Mouse (Mus musculus) forebrain, embryonic 15.5 days (tissue): Measurements from ENCODE around the gene Osbpl8. TPM values are rescaled to one million over a fixed set of nuclear protein-coding genes. Genes with fewer than 3 reads are reported as not detected.

Experiments
- ATAC-seq: fragments of 200-750 bp; cut with Nextera tagmentation; replicated peaks from 2 replicates; pipeline ENCODE4 v1.8.0; 2017; ENCODE audit warnings: mild to moderate bottlenecking, moderate TSS enrichment, moderate library complexity
- H3K27ac ChIP-seq: fragments of 300-500 bp; sonication (generic); replicated peaks from 2 replicates; pipeline ENCODE4 v1.5.1; 2015; ENCODE audit warnings: mild to moderate bottlenecking, inconsistent platforms
- H3K27me3 ChIP-seq: fragments of 300-500 bp; sonication (generic); 2 replicates; pipeline ENCODE4 v1.6.1; 2015; ENCODE audit warnings: inconsistent platforms
- H3K36me3 ChIP-seq: fragments of 300-500 bp; sonication (generic); 2 replicates; pipeline ENCODE4 v1.6.1; 2015; ENCODE audit warnings: mild to moderate bottlenecking, inconsistent platforms
- H3K4me1 ChIP-seq: fragments of 300-500 bp; sonication (generic); 2 replicates; pipeline ENCODE4 v1.6.1; 2015; ENCODE audit warnings: inconsistent platforms
- H3K4me2 ChIP-seq: fragments of 300-500 bp; sonication (generic); replicated peaks from 2 replicates; pipeline ENCODE4 v1.6.1; 2015; ENCODE audit warnings: mild to moderate bottlenecking, inconsistent platforms
- H3K4me3 ChIP-seq: fragments of 300-500 bp; sonication (generic); 2 replicates; pipeline ENCODE4 v1.5.1; 2015; ENCODE audit warnings: mild to moderate bottlenecking, inconsistent platforms
- H3K9ac ChIP-seq: fragments of 300-500 bp; sonication (generic); replicated peaks from 2 replicates; pipeline ENCODE4 v1.6.1; 2015; ENCODE audit warnings: mild to moderate bottlenecking, inconsistent platforms
- H3K9me3 ChIP-seq: fragments of 300-500 bp; sonication (generic); 2 replicates; pipeline ENCODE4 v1.6.1; 2016; ENCODE audit warnings: inconsistent platforms
- WGBS: fragments of 180-500 bp; shearing (Covaris S2); methylation state at CpG from one replicate; pipeline ENCODE4 v1.1.7; 2015; ENCODE audit warnings: mixed read lengths; 5-methylcytosine and 5-hydroxymethylcytosine counted together
- polyA plus RNA-seq: library from polyadenylated mRNA; unstranded; fragments of >200 nt; fragmentation: Nextera tagmentation; extraction: Ambion mirVana; gene quantifications from 2 replicates; pipeline ENCODE4 v1.2.1, GENCODE M21; 2015

Gene Osbpl8
- polyA plus RNA-seq, 1 experiment from 2014 or later: 23.8 TPM

DNA sequence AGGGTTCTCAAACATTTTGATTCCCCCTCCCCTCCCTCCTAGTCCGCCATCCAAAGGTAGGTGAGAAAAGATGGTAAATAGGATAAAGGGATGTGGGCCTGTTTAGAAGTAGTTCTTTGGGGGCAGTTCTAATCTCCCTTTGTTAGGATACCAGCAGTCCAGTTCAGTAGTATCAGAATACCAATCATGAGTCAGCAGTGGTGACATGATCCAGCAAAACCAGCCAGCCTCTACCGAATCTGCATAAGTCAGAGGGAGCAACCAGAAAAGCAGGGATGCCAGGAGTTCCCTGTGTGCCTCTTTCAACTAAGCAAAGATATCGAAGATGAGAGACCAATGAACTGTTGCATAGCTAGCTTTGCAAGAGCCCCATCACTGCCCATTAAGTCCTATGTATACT, 91.6 kb downstream of the Osbpl8 start:
- Histone ChIP-seq H3K4me3 (no peak overlapping the region), H3K27me3 (no peaks in the 10 kb centered on the region), H3K4me1 (0 out of 2 replicates have a peak, but pooled peaks cover 4% of the 10 kb centered on the region), H3K9me3 (no peaks in the 10 kb centered on the region), H3K9ac (no peak overlapping the region), H3K27ac (no peak overlapping the region), H3K4me2 (no peak overlapping the region), H3K36me3 (no peaks in the 10 kb centered on the region; the same call in 1 of the 2 replicates)
- 94% methylated on average over 3 of the region's 3 CpGs for WGBS
- ATAC-seq: no peak

DNA sequence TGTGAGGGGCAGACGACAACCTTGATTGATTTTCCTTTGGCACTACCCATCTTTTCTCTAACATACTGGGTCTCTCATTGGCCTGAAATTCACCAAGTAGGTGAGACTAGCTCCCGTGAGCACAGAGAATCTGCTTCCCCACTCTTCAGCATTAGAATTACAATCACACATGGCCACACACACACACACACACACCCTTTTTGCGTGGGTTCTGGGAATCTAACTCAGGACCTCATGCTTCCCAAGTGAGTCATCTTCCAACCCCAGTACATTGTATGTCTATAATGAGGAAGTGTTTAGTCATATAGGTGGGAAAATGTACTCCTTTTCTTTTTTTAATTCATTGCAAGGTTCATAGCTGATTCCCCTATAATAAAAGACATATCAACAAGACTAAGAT, 92.8 kb downstream of the Osbpl8 start:
- no peaks in the 10 kb centered on the region for H3K27me3 ChIP-seq
- WGBS: 91% methylated on average over 3 of the region's 3 CpGs
- H3K9ac ChIP-seq: no peak overlapping the region
- ATAC-seq: no peak
- no peaks in the 10 kb centered on the region for H3K4me1 ChIP-seq
- H3K4me3 ChIP-seq: no peak overlapping the region
- H3K27ac ChIP-seq: no peak overlapping the region
- no peaks in the 10 kb centered on the region; the same call in 1 of the 2 replicates for H3K36me3 ChIP-seq
- H3K9me3 ChIP-seq: no peaks in the 10 kb centered on the region
- no peak overlapping the region for H3K4me2 ChIP-seq

DNA sequence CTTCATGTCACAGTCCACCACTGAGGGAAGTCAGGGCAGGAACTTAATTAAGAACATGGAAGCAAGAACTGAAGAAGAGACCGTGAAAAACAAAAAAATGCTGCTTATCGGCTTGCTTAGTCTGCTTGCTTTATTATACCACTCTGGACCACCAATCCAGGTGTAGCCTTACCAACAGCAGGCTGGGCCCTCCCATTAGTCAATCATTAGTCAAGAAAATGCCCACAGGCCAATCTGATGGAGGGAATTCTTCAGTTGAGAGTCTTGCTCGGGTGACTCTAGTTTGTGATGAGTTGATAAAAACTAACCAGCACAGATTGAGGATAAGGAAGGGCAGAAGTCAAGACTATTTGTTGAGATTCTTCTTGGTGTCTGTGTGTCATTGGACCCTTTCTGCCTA, 93.7 kb downstream of the Osbpl8 start:
- Histone ChIP-seq H3K4me2 (no peak overlapping the region), H3K9me3 (no peaks in the 10 kb centered on the region), H3K4me3 (no peak overlapping the region), H3K27ac (no peak overlapping the region), H3K4me1 (no peaks in the 10 kb centered on the region), H3K9ac (no peak overlapping the region), H3K36me3 (no peaks in the 10 kb centered on the region; the same call in 1 of the 2 replicates), H3K27me3 (no peaks in the 10 kb centered on the region)
- ATAC-seq: no peak
- 91% methylated on average over 3 of the region's 3 CpGs for WGBS

DNA sequence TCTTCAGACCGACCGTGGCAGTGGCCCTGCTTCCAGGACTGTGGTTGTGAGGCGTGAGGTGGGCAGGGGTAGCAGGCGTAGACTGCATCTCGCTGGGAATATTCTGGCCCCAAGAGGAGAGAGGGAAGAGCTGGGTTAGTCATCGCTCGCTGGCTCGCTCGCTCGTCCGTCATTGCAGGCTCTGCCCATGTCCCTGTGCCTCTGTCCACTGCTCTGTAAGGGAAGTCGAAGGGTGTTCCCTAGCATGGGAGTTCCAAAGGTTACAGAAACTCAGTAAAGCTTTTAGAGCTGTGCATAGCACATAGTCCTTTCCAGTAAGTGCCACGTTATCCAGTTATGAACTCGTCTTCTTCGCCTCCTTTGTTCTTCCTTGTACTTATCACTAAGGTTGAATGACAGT, 107.1 kb downstream of the Osbpl8 start:
- H3K36me3 ChIP-seq: peaks cover 45% of the 10 kb centered on the region
- 88% methylated on average over 15 of the region's 15 CpGs for WGBS
- no peak overlapping the region for H3K4me3 ChIP-seq
- H3K27me3 ChIP-seq: no peaks in the 10 kb centered on the region
- no peak overlapping the region for H3K4me2 ChIP-seq
- no peaks in the 10 kb centered on the region for H3K4me1 ChIP-seq
- H3K9me3 ChIP-seq: no peaks in the 10 kb centered on the region
- no peak overlapping the region for H3K9ac ChIP-seq
- ATAC-seq: no peak
- no peak overlapping the region for H3K27ac ChIP-seq

DNA sequence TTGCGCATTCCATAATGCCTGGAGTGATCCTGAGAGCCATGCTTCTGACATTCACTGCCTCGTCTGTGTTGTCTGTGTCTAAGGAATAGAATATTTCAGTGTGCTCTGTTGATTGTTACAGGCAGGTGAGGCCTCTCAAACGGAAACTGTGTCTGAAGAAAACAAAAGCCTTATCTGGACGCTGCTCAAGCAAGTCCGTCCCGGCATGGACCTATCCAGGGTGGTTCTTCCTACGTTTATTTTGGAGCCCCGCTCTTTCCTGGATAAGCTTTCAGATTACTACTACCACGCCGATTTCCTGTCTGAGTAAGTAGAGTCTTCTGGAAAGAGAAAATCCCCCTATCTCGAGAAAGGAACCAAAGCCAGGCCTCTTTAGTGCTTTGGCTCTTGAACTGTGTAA, 108.4 kb downstream of the Osbpl8 start:
- Histone ChIP-seq H3K4me3 (no peak overlapping the region), H3K36me3 (peaks cover 49% of the 10 kb centered on the region), H3K27me3 (no peaks in the 10 kb centered on the region), H3K4me2 (no peak overlapping the region), H3K9me3 (no peaks in the 10 kb centered on the region), H3K4me1 (no peaks in the 10 kb centered on the region), H3K27ac (no peak overlapping the region), H3K9ac (no peak overlapping the region)
- 82% methylated on average over 11 of the region's 11 CpGs for WGBS
- ATAC-seq: no peak

DNA sequence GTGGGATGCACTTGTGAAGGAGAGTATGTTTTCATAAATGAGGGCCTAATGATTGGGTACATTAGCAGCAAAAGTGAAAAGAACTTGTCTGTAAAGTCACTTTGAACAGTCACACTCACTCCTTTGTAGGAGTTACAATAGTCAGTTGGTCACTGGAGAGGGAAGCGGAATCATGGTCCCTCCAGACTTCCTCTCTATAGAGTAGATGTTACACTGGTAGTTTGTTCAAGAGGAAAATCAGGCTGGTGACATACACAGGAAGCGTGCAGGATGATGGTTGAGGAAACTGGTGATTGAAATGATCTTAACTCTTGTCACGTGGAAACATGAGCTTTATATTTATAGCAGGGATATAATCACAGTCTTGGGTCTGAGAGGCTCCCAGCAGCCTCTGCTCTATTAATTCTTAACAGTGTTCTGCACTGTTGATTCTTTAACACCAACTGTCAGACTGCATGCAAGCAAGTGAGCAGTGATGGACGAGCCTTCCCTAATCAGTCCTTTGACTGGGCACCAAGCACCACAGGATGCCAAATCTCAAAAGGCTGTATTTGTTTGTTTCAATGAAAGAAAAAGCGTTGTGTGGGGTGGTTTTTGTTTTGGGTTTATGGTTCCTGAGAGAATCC, 109.0 kb downstream of the Osbpl8 start:
- Histone ChIP-seq H3K9me3 (no peaks in the 10 kb centered on the region), H3K4me1 (no peaks in the 10 kb centered on the region), H3K4me2 (no peak overlapping the region), H3K27me3 (no peaks in the 10 kb centered on the region), H3K4me3 (no peak overlapping the region), H3K27ac (no peak overlapping the region), H3K36me3 (peaks cover 51% of the 10 kb centered on the region), H3K9ac (no peak overlapping the region)
- ATAC-seq: no peak
- 27% methylated on average over 5 of the region's 5 CpGs for WGBS

DNA sequence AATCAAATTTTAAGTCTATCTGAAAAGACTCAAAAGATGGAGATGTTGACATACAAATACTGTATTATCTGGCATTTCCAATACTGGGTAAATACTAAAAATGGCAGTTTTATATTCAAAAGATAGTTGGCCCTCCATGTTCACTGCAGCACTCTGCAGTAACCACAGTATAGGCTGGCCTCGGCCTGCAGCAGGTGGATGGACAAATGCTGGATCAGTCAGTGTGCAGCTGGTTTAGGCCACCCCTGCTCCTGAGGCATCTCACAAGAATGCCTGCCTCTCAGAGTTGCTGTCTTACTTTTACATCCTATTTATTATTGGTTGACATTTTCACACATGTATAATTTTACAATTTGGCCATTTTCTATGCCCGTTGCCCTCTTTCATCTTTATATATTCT, 111.3 kb downstream of the Osbpl8 start:
- Histone ChIP-seq H3K4me1 (no peaks in the 10 kb centered on the region), H3K27ac (no peak overlapping the region), H3K9ac (no peak overlapping the region), H3K27me3 (no peaks in the 10 kb centered on the region), H3K9me3 (no peaks in the 10 kb centered on the region), H3K36me3 (peaks cover 52% of the 10 kb centered on the region), H3K4me2 (no peak overlapping the region), H3K4me3 (no peak overlapping the region)
- WGBS: 91% methylated on average over 2 of the region's 2 CpGs
- ATAC-seq: no peak

DNA sequence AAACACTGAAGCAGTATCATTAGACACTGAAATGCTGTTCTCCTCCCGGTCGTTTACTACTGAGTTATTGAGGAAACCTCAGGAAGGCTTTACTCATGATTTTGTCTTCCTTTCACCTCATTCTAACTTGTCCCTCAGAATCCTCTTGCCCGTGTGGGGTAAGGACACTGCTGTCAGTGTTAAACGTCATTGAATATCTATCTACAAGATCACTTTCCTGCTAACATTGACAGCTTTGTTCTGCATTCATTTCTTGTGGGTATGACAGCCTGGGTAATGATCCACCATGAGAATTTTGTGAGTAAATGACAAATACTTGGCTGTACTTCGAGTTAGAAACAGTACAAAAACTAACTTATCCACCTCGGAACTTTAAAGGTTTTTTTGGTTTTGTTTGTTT, 133.1 kb downstream of the Osbpl8 start:
- Histone ChIP-seq H3K9me3 (no peaks in the 10 kb centered on the region), H3K27ac (peak overlapping the region; percentile 70), H3K4me1 (peaks cover 17% of the 10 kb centered on the region), H3K9ac (peak overlapping the region; percentile 75; the same call in 1 of the 2 replicates), H3K27me3 (no peaks in the 10 kb centered on the region), H3K4me2 (peak overlapping the region; percentile 54), H3K4me3 (peak overlapping the region; percentile 71), H3K36me3 (peaks cover 3% of the 10 kb centered on the region)
- WGBS: 48% methylated on average over 6 of the region's 6 CpGs
- ATAC-seq: no peak

DNA sequence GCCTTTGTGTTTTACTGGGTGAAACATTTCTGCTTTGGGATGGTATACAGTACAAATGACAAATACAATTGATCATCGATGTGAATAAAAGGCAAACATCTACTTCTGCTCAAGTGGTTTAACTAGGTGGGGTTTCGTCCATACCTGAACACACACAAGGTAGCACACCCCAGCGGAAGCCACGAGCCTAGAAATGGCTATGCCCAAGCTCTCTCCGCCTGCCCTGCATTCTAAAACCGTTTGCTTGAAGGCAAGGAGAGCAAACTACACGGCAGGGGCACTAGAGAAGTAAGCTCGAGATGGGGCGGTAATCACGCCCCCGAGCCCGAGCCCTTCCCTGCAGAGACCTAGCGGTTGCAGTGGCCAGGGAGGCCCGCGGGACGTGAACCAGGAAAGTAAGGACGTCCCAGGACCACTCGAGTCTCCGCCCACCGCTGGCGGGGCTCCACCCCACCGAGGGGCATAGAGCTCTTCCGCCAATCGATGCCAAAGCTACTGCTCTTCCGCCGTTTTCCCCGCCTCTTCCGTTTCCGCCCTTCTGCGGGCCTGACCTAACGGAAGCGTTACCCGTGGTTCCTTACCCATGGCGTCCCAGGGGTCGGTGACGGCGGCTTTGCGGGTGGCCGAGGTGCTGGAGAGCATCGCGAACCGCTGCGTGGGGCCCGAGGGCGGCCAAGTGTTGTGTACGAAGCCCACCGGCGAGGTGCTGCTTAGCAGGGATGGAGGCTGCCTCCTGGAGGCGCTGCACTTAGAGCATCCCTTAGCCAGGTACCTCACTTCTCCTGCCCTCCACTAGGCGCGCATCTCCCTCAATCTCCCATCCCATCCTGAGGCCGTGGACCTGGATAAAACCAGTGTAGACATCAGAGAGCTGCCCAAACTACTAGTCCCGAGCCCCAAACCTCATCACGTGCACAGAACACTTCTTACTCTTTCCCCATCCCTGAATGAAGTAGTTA, 133.9 kb downstream of the Osbpl8 start, which contains the start of gene Bbs10:
Gene Bbs10 (plus strand): TSS at position 540 of the 959 bp plus-strand sequence.
- 1% methylated on average over 54 of the region's 54 CpGs for WGBS
- Histone ChIP-seq H3K4me2 (peak within 1 kb of the TSS; percentile 54), H3K4me3 (peak within 1 kb of the TSS; percentile 71), H3K27me3 (no peaks in the 10 kb centered on the region), H3K36me3 (peaks cover under 1% of the 10 kb centered on the region; the same call in 1 of the 2 replicates), H3K9me3 (no peaks in the 10 kb centered on the region), H3K9ac (peak within 1 kb of the TSS; percentile 75), H3K27ac (peak within 1 kb of the TSS; percentile 90), H3K4me1 (peaks cover 17% of the 10 kb centered on the region)
- ATAC-seq: peak; percentile 99

DNA sequence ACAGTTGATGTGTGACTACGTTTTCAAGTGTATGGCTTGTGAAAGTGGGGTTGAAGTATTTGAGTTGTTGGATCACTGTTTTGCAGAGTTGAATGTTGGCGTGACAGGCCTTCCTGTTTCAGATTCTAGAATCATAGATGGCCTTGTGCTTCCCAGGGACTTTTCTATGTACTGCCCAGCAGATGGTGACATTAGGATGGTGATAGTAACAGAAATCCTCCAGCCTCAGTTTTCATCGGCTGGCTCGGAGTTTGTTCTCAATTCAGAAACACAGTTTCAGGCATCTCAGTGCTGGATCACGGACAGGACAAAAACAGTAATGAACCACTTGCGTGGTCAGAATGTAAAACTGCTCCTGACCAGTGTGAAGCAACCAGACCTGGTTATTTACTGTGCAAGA, 135.0 kb downstream of the Osbpl8 start:
- no peaks in the 10 kb centered on the region for H3K36me3 ChIP-seq
- WGBS: 83% methylated on average over 6 of the region's 6 CpGs
- peak overlapping the region; percentile 71; the same call in 1 of the 2 replicates for H3K4me3 ChIP-seq
- no peaks in the 10 kb centered on the region for H3K9me3 ChIP-seq
- H3K27ac ChIP-seq: no peak overlapping the region
- H3K4me1 ChIP-seq: peaks cover 17% of the 10 kb centered on the region
- H3K27me3 ChIP-seq: no peaks in the 10 kb centered on the region
- ATAC-seq: no peak
- no peak overlapping the region for H3K9ac ChIP-seq
- H3K4me2 ChIP-seq: no peak overlapping the region

DNA sequence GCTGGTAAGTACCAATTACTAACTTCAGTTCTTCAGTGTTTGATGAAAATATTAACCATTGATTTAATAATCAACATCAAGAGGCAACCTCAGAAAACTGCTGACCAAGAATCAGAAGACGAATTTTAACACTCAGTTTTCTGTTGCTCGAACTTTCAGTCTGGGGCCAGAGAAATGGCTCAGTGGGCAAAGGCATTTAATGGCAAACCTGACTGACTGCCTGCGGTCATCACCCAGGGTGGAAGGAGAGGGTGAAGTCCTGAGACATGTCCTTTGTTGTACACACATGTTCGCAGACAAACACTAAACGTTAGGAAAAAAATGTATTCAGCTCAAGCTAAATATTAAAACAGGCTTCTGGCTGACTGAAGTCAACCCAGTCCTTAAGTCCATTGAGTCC, 136.5 kb downstream of the Osbpl8 start:
- no peak for ATAC-seq
- Histone ChIP-seq H3K4me2 (no peak overlapping the region), H3K27ac (no peak overlapping the region), H3K4me3 (no peak overlapping the region), H3K36me3 (no peaks in the 10 kb centered on the region), H3K4me1 (peaks cover 17% of the 10 kb centered on the region), H3K9ac (no peak overlapping the region), H3K27me3 (no peaks in the 10 kb centered on the region), H3K9me3 (no peaks in the 10 kb centered on the region)
- WGBS: 95% methylated on average over 5 of the region's 5 CpGs

DNA sequence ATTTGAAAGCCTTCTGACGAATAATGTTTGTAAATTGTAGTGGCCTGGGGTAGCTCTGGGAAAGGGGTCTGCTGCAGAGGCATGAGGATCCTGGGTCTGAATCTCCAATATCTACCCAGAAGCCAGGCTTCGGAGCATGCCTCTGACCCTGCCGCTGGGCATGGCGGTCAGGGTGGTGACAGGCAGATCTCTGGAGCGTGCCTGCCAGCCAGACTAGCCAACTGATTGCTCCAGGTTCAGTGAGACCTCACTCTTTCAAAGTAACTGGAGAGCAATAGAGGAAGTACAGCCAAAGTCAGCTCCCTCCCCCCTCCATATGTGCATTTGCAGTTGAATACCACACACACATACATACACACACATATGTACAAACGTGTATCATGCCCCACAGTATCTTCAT, 137.9 kb downstream of the Osbpl8 start:
- Histone ChIP-seq H3K27ac (no peak overlapping the region), H3K4me3 (no peak overlapping the region), H3K27me3 (no peaks in the 10 kb centered on the region), H3K9ac (no peak overlapping the region), H3K4me1 (peaks cover 16% of the 10 kb centered on the region), H3K36me3 (no peaks in the 10 kb centered on the region), H3K9me3 (no peaks in the 10 kb centered on the region), H3K4me2 (no peak overlapping the region)
- no peak for ATAC-seq
- WGBS: 90% methylated on average over 6 of the region's 6 CpGs
